Mouse (Mus musculus) fat pad, adult 2 months (tissue): ENCODE results near the gene Nrxn3.

Source experiments
- DNase-seq: peaks from one replicate; pipeline ENCODE4 v3.0.0-alpha.2; 2011; ENCODE audit warnings: low read depth, low spot score; ENCODE audit errors: extremely low read depth

Nrxn3 gene

GRCm38 (mm10) chr12:88808947-88809346, 86.3 kb downstream of the Nrxn3 start:
- no peak for DNase-seq

- DNase-seq: no peak
These were observed 89.5 kb downstream of the Nrxn3 start for GRCm38 (mm10) chr12:88812173-88812572.

- no peak for DNase-seq
These were observed 94.2 kb downstream of the Nrxn3 start for GRCm38 (mm10) chr12:88816865-88817264.

GRCm38 (mm10) chr12:88818622-88819334, 96.1 kb downstream of the Nrxn3 start:
- no peak for DNase-seq

GRCm38 (mm10) chr12:88819335-88819709, 96.6 kb downstream of the Nrxn3 start:
- no peak for DNase-seq

- DNase-seq: no peak
These were observed 97.5 kb downstream of the Nrxn3 start for GRCm38 (mm10) chr12:88820131-88820530.

- DNase-seq: no peak
These were observed 108.2 kb downstream of the Nrxn3 start for GRCm38 (mm10) chr12:88830851-88831250.

GRCm38 (mm10) chr12:88835821-88836220, 113.1 kb downstream of the Nrxn3 start:
- no peak for DNase-seq

- DNase-seq: no peak
These were observed 117.0 kb downstream of the Nrxn3 start for GRCm38 (mm10) chr12:88839724-88840123.

- no peak for DNase-seq
These were observed 118.7 kb downstream of the Nrxn3 start for GRCm38 (mm10) chr12:88841350-88841749.

- no peak for DNase-seq
These were observed 127.9 kb downstream of the Nrxn3 start for GRCm38 (mm10) chr12:88850400-88851179.

- DNase-seq: no peak
These were observed 131.4 kb downstream of the Nrxn3 start for GRCm38 (mm10) chr12:88854039-88854438.

- DNase-seq: no peak
These were observed 135.0 kb downstream of the Nrxn3 start for GRCm38 (mm10) chr12:88857701-88858100.

GRCm38 (mm10) chr12:88859456-88860345, 137.0 kb downstream of the Nrxn3 start:
- no peak for DNase-seq

- no peak for DNase-seq
These were observed 137.7 kb downstream of the Nrxn3 start for GRCm38 (mm10) chr12:88860397-88860796.

- no peak for DNase-seq
These were observed 140.4 kb downstream of the Nrxn3 start for GRCm38 (mm10) chr12:88863069-88863468.

GRCm38 (mm10) chr12:88868288-88868687, 145.6 kb downstream of the Nrxn3 start:
- no peak for DNase-seq

- DNase-seq: no peak
These were observed 174.7 kb downstream of the Nrxn3 start for GRCm38 (mm10) chr12:88897331-88897730.

- DNase-seq: no peak
These were observed 177.5 kb downstream of the Nrxn3 start for GRCm38 (mm10) chr12:88900014-88900727.

GRCm38 (mm10) chr12:88900728-88901080, 178.0 kb downstream of the Nrxn3 start:
- DNase-seq: no peak

GRCm38 (mm10) chr12:88910761-88911160, 188.1 kb downstream of the Nrxn3 start:
- DNase-seq: no peak
